Mouse (Mus musculus) kidney, adult 2 months (tissue): Measurements from ENCODE around the gene Arap2.

Experiments used
- CTCF ChIP-seq: fragments of 200-500 bp; conservative IDR thresholded peaks from 2 replicates; pipeline ENCODE4 v1.5.1; 2011; ENCODE audit warnings: low read depth, mild to moderate bottlenecking, control low read depth, low read length, moderate library complexity, mixed read lengths; ENCODE audit not compliant: insufficient read depth, insufficient read length
- POLR2A ChIP-seq: fragments of 200-500 bp; IDR thresholded peaks from one replicate; pipeline ENCODE4 v1.6.1; 2011; ENCODE audit warnings: low read depth, low read length, control low read depth

DNA sequence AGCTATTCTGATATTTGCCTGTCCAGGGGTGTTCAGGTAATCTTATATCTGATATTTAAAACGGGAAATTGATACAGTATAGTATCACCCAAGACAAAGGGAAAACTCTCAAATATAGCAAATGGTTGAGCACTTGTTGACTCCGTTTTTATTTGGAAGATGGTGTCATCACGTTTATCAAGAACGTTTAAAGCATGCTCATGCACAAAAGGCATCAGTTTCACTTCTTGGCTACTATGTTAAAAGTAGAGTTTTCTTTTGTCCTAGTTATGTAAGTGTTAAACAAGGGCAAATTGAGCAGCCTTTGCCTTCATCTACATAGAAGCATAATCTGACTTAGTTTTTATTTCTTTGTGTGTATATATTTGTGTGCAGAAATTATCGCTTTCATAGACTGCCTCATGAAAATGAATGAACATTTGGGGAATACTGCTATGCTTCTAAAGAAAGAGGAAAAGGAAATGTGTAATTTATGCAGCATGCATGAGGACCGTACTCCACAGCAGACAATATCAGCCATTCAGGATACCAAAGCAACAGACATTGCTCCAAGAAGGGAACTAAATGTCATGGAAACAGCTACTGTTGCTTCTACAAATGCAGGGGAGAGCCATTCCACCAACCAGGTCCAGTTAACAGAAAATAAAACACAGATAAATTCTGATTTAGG, 47.6 kb upstream of the Arap2 start, which contains the start of gene Dthd1:
- TF ChIP-seq CTCF = no peak
- no peak for TF ChIP-seq POLR2A
